ENCODE assay signal across 10 mouse cellular contexts in the genomic region with DNA sequence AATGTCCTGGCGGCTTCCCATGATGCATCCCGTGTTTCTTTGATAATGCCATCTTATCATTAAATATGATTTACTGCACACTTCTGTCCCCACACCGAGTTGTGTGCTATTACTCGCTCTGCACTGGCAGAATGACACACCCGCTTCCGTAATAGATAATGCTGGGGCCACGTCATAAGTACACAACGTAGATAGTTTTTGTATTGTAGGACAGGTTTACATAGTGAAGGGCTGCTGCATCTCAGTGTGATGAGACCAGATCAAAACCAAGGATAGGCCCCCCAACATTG. TPM values are rescaled to one million over a fixed set of nuclear protein-coding genes. Genes with fewer than 3 reads are reported as not detected.
DNase-seq lines count a peak whose midpoint lies in the region; ATAC-seq lines count a peak whose summit lies in the region.
"Had no signal": no experiment of that assay in that cellular context is flagged by ENCODE, and none has a peak within 500 bp of the region (broad histone marks: within the 10 kb centered on the region; RNA-seq: fewer than 3 reads in every experiment).

No protein-coding gene starts in this region.

- H3K4me2 ChIP-seq in heart, embryonic 14.5 days (ENCODE audit: low read length), result peak overlapping the region; percentile 51
- no peak overlapping the region for H3K4me2 ChIP-seq in hindbrain, embryonic 12.5 days (replicated peaks)

- H3K4me3 ChIP-seq in heart, embryonic 14.5 days (ENCODE audit: control insufficient read depth in 1 of 2, insufficient read depth in 1 of 2, low read depth in 1 of 2, low read length in 2 of 2), result no peak overlapping the region
- H3K4me3 ChIP-seq in hindbrain, embryonic 12.5 days, result no peak overlapping the region
- no peak overlapping the region for H3K4me3 ChIP-seq in embryonic facial prominence, embryonic 10.5 days
- H3K4me3 ChIP-seq: limb, embryonic 10.5 days had no signal

- H3K4me1 ChIP-seq in heart, embryonic 14.5 days (ENCODE audit: control insufficient read depth in 2 of 2, insufficient read depth in 2 of 2, low read length in 2 of 2), result peaks cover 42 to 62% of the 10 kb centered on the region in 2 experiments
- peaks cover 45% of the 10 kb centered on the region for H3K4me1 ChIP-seq in hindbrain, embryonic 12.5 days
- peaks cover 37% of the 10 kb centered on the region for H3K4me1 ChIP-seq in embryonic facial prominence, embryonic 10.5 days

- intact Hi-C loops in heart, postnatal 36 days (cut with DNase I), result no loop called here
- intact Hi-C loops in gastrocnemius, postnatal 14 days (cut with DNase I; ENCODE audit: low total_unique reads), result no loop called here

- no peaks in the 10 kb centered on the region for H3K9me3 ChIP-seq in heart, embryonic 14.5 days (ENCODE audit: control insufficient read depth, low read length)
- no peaks in the 10 kb centered on the region for H3K9me3 ChIP-seq in hindbrain, embryonic 12.5 days (replicated peaks)
- no peaks in the 10 kb centered on the region for H3K9me3 ChIP-seq in embryonic facial prominence, embryonic 10.5 days
- H3K9me3 ChIP-seq: limb, embryonic 10.5 days had no signal

- no peak for DNase-seq in heart, postnatal 36 days
- DNase-seq in MEL-GATA-1-ER (ENCODE audit: extremely low read depth, low read depth), result peak; percentile 32
- no peak for DNase-seq in gastrocnemius, postnatal 14 days
- no peak for DNase-seq in embryonic facial prominence, embryonic 10.5 days (ENCODE audit: low spot score)
- no peak for DNase-seq in spleen, postnatal 14 days (ENCODE audit: low spot score in 2 of 2)
- DNase-seq: forebrain, postnatal 0 days had no signal

- no peak for ATAC-seq in heart, embryonic 14.5 days (ENCODE audit: insufficient number of reproducible peaks, insufficient read depth, low FRiP score, low read depth)
- ATAC-seq in hindbrain, embryonic 12.5 days (ENCODE audit: low FRiP score), result no peak
- ATAC-seq in megakaryocyte progenitor cell, adult 5-6 weeks (replicated peaks; ENCODE audit: poor library complexity), result peak; percentile 56
- ATAC-seq: forebrain, postnatal 0 days had no signal

- no peaks in the 10 kb centered on the region for H3K27me3 ChIP-seq in heart, embryonic 14.5 days (ENCODE audit: control insufficient read depth, insufficient read depth, low read length)
- H3K27me3 ChIP-seq in hindbrain, embryonic 12.5 days, result no peaks in the 10 kb centered on the region
- H3K27me3 ChIP-seq in embryonic facial prominence, embryonic 10.5 days (replicated peaks; ENCODE audit: low read depth, poor library complexity, severe bottlenecking), result no peaks in the 10 kb centered on the region

- H3K9ac ChIP-seq in heart, embryonic 14.5 days (ENCODE audit: low read length), result peak overlapping the region; percentile 58
- H3K9ac ChIP-seq in hindbrain, embryonic 12.5 days, result no peak overlapping the region
- H3K9ac ChIP-seq: forebrain, postnatal 0 days had no signal

- WGBS in heart, embryonic 14.5 days, result 37% methylated on average over 8 of the region's 8 CpGs
- 80% methylated on average over 8 of the region's 8 CpGs for WGBS in hindbrain, embryonic 12.5 days
- 90% methylated on average over 8 of the region's 8 CpGs for WGBS in embryonic facial prominence, embryonic 10.5 days

- no peaks in the 10 kb centered on the region for H3K36me3 ChIP-seq in heart, embryonic 14.5 days (ENCODE audit: control insufficient read depth, insufficient read depth, low read length)
- no peaks in the 10 kb centered on the region for H3K36me3 ChIP-seq in hindbrain, embryonic 12.5 days
- H3K36me3 ChIP-seq in embryonic facial prominence, embryonic 10.5 days (replicated peaks), result peaks cover 5% of the 10 kb centered on the region; the same call in 1 of the 2 replicates

- peak overlapping the region; percentile 86 to 90 for H3K27ac ChIP-seq in heart, embryonic 14.5 days (replicated peaks in 1 of 2; ENCODE audit: control insufficient read depth in 1 of 2, insufficient read depth in 1 of 2, low read depth in 2 of 2, low read length in 2 of 2)
- peak overlapping the region; percentile 40; the same call in 1 of the 2 replicates for H3K27ac ChIP-seq in hindbrain, embryonic 12.5 days
- H3K27ac ChIP-seq in embryonic facial prominence, embryonic 10.5 days (replicated peaks), result no peak overlapping the region

RNA-seq across cellular contexts. Expression of a gene that starts 24.4 kb away (rescaled TPM):
- 22.9 and 24.8 TPM in 2 replicates for polyA plus RNA-seq in heart, embryonic 14.5 days (2014; fragmentation: Nextera tagmentation; extraction: Ambion mirVana)
- 10 to 100 TPM; 27.7 to 29.3 TPM for total RNA-seq in heart, postnatal 36 days (2021)
- 17.0 and 18.9 TPM in 2 replicates for polyA plus RNA-seq in hindbrain, embryonic 12.5 days (2016; fragmentation: Nextera tagmentation; extraction: Ambion mirVana)
- total RNA-seq in megakaryocyte progenitor cell, adult 5-6 weeks (2015), result 27.7 and 28.2 TPM in 2 replicates
- 18.2 and 21.6 TPM in 2 replicates for total RNA-seq in megakaryocyte progenitor cell, adult 5-6 weeks (2017)
- 10 to 100 TPM; 69.5 to 75.2 TPM for total RNA-seq in gastrocnemius, postnatal 14 days (2021)
- polyA plus RNA-seq in embryonic facial prominence, embryonic 10.5 days (2016; fragmentation: Nextera tagmentation; extraction: Ambion mirVana), result 19.6 and 19.9 TPM in 2 replicates
